Mouse (Mus musculus) c-Kit-positive CD71-positive TER-119-negative erythroid progenitor cells, embryonic 14.5 days (primary cell): ENCODE measurements around the gene Lrch3.
A peak's percentile ranks its signal among the peaks of the same experiment; 100 is the strongest.
"Not testable (repeated sequence)": the region's sequence is repeated elsewhere in the genome, so short reads cannot be mapped to it uniquely, and the experiment has no call there.

Source experiments
- DNase-seq: peaks from one replicate; pipeline ENCODE4 v3.0.0-alpha.2; 2013; ENCODE audit warnings: low read depth

The Lrch3 gene

DNA sequence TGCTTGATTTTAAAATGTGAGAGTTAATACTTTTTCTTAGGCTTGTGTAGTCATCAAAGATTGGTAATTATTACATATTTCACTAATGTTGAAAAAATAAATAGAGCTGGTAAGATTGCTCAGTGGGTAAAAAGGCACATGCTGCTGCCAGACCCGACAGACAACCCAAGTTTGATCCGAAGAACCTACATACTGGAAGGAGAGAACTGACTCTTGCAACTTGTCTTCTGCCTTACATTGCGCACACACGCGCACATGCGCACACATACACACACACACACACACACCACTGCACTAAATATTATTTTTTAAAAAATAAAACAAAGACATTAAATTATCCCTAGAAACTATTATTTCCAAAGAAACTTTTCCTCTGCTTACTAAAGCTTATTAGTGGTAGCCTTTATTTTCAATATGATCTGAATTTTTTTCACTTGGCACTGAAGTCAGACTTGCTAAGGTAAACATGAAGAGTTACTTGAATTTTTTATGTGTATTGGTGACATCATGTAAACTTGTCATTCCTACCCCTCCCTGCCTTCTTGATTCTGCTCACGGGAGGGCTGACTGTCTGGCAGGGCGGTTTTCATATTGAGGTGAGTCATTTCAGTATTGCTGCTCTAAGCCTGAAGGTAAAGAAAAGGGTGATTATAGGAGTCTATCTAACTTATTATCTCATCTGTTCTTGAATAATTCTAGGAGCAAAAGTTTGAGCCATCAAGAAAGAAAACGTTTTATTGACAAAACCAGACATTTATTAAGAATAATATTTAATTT is 1.6 kb downstream of the Lrch3 start:
- DNase-seq, result peak; percentile 43

DNA sequence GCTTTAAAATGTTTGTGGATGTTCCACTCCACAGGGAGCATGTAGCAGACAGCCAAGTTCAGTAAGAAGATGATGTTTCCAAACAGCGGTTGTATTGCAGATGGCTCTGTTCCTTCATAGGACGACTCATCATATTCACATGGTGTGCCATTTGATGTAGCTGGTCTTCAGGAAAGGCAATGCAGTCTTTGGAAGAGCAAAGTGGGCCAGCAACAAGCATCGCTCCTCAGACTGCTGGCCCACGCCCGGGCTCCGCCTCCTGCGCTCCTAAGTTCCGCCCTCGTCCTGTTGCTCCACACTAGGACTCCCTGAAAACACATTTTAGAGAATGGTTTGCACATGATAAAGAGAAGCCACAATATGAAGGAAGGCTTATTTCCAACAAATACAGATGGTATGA is 12.7 kb downstream of the Lrch3 start:
- not testable (repeated sequence) for DNase-seq

DNA sequence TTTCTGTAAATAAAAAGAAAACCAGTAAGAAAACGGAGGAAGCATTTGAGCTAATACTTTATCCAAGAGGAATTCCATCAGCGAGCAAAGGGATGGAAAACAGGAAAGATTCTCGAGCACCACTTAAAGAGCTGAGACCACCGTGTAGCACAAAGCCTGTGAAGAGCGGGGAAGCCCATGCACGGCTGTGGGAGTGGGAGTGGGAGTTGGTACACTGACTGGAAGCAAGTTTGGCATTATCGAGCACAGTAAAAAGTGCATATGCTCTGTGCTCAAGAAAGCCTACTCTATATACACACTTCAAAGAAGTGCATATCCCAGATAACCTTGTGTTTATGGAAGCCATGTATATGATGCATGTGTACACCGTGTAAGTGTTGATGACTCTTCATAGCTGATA is 13.1 kb downstream of the Lrch3 start:
- DNase-seq, result no peak

DNA sequence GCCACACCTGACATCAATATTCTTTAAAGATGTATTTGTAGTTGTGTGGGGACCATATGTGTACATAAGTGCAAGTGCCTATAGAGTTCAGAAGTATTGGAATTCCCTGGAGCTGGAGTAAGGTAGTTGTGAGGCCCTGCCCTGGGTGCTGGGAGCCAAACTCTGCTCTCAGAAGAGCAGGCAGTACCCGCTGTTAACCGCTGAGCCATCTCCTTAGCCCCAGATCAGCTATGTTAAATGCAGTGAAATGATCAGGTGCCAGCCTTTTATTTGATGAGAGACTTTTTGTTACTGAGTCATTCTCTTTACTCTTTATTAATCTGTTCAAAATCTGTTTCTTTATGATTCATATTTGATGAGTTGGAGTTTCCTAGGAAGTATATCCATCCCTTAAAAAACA is 16.0 kb downstream of the Lrch3 start:
- no peak for DNase-seq

DNA sequence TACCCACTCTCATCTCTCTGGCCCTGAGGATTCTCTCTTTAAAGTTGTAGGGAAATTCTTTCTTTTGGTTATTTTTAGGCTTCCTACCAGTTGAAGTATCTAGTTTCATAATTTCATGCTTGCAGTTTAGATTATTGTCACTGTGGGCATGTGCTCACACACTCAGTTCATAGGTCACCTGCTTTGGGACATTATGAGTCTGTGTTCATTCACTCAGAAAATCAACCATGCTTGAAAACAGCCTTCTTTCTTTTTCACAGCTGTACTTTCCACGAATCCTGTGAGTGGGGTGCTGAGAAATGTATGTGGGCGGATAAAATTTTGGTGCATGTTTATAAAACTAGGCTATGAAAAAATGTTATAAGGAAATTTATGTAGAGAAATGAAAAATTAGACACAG is 20.6 kb downstream of the Lrch3 start:
- no peak for DNase-seq

DNA sequence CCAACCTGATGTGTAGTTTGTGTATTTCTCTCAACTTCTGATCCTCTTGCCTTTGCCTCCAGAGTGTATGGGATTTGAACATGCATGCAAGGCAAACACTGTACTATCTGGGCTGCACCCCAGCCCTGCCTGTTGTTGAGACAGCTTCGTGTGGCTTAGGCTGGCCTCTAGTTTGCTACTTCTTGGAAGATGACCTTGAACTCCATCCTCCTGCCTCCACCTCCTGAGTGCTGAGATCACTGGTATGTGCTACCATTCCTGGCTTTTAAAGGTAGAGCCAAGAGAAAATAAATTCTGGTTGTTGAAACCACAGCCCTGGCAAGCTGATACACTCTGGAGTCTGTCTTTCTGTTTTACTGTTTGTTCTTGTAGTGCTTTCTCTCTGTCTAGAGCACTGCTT is 21.2 kb downstream of the Lrch3 start:
- no peak for DNase-seq

DNA sequence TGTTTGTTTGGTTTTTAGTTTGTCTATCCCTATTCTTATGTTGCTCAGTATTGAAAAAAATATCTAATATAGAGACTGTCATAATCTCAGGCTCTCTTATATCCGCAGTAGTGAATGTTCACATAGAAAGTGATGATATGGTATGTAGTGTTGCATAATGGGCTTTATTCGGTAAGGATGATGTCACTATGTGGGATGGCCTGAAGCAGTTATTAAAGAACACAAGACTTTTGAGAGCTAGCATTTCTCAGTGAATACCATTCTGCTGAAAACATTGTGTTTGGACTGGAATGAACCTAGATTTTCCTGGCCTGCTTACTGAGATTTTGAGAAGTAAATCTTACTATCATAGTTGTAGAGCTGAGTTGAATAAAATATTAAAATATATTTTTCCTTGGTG is 23.5 kb downstream of the Lrch3 start:
- DNase-seq, result no peak

DNA sequence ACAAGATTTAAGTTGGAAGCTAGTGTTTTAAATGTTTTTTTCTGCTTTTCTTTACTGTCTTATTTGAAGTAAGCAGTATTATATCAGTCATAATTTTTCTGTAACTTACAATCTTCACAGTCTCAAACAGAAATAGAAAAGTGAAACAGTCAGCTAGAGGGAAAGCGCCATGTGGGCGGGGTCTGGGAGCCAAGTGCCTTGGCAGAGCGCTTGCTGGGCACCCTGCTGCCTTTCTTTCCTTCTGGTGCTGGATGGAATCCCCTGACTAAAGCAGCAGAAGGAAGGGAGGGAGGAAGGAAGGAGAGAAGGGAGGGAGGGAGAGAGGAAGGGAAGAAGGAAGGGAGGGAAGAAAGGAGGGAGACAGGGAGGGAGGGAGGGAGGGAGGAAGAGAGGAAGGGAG is 25.4 kb downstream of the Lrch3 start:
- DNase-seq, result not testable (repeated sequence)

DNA sequence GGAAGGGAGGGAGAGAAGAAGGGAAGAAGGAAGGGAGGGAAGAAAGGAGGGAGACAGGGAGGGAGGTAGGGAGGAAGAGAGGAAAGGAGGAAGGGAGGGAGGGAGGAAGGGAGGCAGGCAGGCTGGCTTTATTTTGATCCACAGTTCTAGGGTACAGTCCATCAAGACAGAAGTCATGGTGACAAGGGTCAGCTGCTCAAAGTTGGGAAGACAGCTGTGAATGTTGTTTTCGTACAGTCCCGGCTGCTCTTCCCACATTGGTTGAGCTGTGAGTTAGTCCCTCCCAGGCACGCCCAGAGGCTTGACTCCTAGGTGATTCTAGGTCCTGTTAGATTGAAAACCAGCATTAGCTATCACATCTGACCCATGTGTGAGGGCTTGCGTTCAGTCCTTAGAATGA is 25.8 kb downstream of the Lrch3 start:
- not testable (repeated sequence) for DNase-seq

DNA sequence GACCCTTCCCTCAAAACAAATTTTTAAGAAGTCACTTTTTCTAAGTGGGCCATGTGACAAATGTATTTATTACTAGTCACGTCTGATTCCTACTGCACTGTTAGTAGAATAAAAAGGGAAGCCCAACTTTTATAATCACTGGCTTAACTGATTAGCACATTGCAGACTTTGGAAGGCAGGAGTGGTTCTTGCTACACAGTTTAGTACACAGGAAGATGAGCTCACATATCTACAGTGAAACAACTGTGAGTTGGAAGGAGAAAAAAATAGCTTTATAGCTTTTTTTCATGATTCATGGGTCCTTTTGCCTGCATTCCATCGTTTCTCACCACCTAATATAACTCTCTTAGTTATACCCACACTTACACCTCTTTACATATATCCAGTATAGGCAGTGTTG is 27.3 kb downstream of the Lrch3 start:
- not testable (repeated sequence) for DNase-seq

DNA sequence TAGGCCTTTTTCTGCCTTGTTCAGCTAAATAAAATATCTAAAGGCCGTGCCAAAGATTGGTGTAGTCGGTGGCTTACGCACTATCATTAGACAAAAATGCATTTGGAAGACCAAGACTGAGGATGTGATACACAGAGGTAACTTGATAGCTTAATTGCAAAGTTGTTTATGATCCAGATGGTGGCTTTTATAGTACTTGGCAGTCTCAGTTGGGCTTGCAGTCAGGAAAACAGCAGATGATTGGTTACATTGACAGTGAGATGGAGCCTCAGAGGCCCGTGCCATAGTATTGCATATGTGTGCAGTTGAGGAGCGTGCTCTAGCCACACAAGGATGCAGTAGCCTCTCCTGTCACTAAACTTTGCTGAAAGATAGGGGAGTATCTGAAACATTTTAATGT is 28.8 kb downstream of the Lrch3 start:
- DNase-seq, result no peak

DNA sequence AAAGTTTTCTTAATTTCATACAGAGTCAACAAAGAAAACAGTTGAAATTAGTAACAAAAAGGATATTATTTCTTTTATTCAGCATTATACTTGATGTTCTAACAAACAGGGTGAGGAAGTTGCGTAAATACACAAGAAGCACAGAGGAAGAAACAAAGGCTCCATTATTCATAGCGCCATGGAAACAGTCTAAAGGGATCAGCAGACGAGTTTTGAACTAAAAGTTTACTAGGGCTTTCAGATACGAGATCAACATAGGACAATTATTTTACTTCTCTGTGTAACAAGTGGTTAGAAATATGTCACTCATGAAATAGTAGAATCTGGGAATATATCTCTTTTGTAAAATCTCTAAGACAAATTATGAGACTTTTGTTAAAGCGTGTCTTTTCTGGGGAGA is 31.5 kb downstream of the Lrch3 start:
- no peak for DNase-seq

DNA sequence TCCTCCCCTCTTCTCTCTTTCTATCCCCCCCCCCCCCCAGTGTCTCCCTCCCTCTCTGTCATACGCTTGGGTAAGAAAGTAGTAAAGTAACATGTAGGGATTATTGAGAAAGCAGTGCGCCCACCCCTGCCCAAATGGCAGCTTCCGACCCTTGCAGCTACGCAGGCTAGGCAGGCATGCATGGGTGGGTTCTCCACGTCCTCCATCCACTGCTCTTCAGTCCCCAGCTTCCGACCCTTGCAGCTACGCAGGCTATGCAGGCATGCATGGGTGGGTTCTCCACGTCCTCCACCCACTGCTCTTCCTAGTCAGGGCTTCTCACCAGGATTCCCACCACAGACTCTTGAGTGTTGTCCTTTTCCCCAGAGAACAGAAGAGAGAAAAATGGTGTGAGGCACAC is 34.1 kb downstream of the Lrch3 start:
- DNase-seq, result no peak

DNA sequence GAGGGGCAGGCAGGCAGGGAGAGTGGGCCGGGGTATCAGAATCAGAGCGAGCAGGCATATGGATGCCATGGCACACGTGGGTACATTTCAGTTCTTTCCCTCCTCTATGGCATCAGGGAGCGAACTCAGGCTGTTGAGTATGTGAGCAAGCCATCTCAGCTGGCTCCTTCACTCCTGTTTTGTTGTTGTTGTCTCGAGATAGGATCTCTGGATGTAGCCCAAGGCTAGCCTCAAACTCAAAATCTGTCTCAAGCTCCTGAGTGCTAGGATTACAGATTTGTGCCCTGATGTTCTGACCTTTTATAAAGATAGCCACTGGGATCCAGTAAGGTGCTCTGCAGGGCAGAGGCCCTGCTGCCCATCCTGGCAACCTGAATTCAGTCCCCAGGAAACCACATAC is 34.8 kb downstream of the Lrch3 start:
- DNase-seq, result no peak

DNA sequence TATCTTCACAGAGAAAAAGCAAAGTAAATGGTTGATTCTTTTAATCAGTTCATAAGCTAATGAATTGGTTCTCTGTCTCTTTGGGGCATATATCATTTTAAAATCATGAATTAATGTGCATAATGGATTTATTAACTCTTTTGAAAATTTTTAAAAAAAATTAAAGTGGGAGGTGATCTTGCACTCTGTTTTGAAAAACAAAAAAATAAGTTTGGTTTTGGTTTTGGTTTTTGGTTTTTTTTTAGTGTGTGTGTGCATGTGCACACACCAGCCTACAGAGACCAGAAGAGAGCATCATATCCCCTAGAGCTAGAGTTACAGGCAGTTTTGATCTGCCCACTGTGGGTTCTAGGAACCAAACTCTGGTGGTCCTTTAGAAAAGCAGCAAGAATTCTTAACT is 35.4 kb downstream of the Lrch3 start:
- no peak for DNase-seq

DNA sequence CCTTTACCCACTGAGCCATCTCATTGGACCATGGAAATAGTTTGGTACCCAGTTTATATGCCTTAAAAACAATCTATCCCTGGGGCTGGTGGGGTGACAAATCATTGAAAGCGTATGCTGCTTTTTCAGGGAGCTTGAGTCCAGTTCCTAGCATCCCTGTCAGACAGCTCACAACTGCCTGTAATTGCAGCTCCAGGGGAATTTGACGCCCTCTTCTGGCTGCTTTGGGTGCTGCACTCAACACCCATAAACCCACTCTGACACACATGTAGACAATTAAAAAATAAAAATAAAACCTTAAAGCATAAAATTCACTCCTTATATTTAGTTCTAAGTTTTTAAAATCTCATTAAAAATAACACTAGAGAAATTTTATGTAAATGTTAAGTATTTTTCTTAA is 37.2 kb downstream of the Lrch3 start:
- DNase-seq, result no peak

DNA sequence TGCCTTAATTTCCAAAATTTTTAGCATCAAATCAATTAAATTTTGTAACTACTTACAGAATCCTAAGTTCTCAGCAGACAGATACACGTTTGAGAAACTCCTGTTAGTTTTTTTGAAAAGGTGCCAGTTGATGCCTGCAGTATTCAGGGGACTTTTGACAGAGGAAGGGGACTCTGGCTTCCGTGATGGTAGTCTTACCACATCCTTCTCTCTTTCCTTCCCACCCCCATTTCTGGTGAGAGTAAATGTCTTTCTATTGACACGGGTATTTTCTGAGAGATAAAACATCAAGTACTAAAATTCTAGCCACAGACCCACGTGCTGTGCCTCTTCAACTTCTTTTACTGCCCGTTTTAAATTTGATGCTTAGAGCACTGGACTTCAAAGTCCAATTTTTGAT is 39.9 kb downstream of the Lrch3 start:
- DNase-seq, result no peak

DNA sequence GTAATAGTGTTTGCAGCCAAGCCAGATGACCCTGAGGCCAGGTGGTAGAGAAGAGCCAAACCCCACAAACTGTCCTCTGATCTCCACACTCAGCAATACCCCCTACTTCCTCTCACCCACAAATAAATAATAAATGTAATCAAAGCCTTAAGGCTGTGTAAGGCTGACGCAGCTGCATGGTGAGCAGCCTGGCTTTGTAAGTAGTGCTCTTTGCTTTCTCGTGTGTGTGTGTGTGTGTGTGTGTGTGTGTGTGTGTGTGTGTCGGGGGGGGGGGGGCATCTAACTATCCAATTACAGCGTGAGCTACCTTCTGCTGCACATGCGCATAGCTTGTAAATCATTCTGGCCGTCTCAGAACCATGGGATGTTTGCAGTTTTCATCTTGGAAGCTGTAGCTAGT is 40.4 kb downstream of the Lrch3 start:
- no peak for DNase-seq

DNA sequence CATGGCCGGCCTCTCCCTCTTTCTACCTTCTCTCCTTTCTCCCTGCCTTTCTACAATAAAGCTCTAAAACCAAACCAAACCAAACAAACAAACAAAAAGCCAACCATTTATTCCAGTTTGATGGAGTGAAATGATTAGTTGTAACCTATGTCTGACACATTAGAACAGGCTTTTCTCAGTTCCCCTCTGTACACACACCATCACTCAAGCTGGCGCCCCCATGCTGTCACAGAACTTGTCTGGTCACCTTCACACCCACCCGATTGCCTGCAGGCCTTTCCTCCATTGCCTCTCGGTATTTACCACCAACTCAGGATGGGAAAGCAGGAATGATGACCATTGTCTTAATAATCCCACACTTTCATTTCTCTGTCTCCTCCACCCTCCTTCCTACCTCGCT is 43.0 kb downstream of the Lrch3 start:
- DNase-seq, result no peak

DNA sequence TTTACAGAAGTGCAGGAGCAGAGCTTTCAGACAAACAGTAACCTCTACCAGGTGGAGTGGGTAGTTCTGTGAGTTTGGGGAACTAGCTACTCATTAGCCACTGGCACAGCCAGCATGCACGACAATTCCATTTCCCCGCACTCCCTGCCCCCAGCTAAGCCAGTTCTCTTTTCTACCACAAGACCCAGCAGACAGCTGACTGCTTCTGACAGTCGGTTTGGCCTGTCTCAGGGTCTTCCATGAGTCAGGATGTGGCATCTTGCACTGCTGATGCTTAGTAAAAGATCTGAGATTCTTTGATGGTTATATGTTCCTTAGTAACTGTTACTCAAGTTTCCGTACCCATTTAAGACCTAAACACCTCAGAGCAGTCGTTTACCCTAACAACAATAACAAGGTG is 58.6 kb downstream of the Lrch3 start:
- DNase-seq, result no peak

DNA sequence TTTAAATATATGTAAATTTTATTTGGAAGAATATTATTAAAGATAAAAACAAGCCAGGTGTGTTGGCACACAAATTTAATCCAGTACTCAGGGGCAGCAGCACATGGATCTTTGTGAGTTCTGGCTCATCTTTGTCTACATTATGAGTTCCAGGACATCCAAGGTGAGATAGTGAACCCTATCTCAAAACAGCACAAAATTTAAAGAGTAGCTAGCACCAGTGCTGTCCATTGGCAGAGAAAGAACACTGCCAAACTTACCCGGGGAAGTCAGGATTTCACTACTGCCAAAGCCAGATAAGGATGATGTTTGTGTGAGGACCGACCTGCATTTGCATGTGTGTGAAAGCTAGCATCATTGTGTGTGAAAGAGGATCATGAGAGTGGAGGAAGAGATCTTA is 59.1 kb downstream of the Lrch3 start:
- DNase-seq, result peak; percentile 7

DNA sequence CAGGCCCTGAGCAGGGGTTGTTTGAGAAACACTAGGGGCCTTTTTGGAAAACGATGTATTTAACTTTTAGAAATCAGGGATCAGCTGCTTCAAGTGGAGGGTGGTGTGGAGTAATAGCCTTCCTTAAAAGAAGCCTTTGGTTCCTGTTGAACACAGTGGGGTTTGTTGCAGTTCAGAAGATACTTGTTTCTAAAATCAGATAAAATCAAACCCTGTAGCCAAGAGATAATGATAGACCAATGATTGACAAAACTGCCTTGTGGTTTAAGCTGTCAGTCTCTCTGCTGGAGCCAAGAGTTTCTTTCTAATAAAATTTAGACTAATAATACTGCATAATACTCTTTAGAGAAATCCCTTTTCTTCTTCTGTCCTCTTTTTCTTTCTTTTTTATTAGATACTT is 66.3 kb downstream of the Lrch3 start:
- no peak for DNase-seq

DNA sequence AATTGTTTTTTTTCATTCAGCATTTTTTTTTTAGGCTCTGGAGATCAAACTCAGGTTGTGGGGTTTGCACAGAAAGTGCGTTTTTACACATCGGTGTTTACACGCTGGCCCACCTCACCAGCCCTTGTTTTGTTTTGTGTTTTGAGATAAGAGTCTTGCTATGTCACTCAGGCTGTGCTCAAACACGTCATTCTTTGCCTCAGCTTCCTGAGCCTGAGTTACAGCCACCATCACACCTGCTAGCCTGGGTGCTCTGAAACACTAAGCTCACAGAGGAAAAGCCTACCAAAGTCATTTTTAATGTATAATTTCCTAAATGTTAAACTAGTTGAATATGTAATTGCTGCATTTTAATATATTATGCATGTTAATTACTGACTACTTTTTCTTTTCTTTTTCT is 67.5 kb downstream of the Lrch3 start:
- DNase-seq, result no peak

DNA sequence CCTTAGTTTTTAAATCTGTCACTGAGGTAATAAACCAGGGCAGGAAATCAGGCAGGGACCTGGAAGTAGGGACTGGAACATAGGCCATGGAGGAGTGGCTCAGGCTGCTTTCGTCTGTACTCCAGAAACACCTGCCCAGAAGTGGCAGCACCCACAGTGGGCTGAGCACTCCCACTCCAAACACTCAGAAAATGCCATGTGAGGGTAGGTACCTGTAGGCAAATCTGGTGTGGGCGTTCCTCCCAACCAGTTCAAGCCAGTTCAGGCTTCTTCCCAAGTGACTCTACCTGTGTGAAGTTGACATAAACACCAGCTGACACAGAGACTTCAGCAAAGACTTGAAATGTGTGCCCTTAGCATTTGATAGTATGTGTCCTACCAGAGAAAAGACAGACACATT is 70.7 kb downstream of the Lrch3 start:
- DNase-seq, result no peak

DNA sequence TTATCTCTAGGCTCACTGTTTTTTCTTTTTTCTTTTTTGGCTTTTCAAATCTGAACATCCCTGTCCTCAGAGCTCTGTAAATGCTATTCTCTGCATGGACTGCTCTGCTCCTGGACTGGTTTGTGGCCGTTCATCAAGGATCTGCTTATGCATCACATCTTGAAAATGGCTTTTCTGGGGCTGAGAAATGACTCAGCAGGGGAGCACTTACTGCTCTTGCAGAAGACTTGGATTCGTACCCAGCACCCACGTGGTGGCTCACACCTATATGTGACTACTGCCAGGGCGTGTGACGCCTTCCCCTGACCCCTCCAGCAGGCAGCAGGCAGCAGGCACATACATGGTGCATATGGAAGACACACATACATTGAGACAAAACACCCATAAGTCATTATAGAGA is 78.3 kb downstream of the Lrch3 start:
- no peak for DNase-seq
